Mouse (Mus musculus): ENCODE results near the gene Rhbdf1. TPM values are rescaled to one million over a fixed set of nuclear protein-coding genes. Genes with fewer than 3 reads are reported as not detected.
A peak's percentile ranks its signal among the peaks of the same experiment; 100 is the strongest.

The Rhbdf1 gene
- polyA plus RNA-seq, 1 experiment from 2014 or later: 6.5 TPM

- ATAC-seq (ENCODE audit: low read depth): no peak
- WGBS (ENCODE audit: insufficient replicate concordance): 81% methylated on average over 10 of the region's 10 CpGs
- no peak overlapping the region for H3K4me3 ChIP-seq (ENCODE audit: low read depth, low read length)
These were observed 40.7 kb upstream of the Rhbdf1 start for GRCm38 (mm10) chr11:32262674-32263415.

DNA sequence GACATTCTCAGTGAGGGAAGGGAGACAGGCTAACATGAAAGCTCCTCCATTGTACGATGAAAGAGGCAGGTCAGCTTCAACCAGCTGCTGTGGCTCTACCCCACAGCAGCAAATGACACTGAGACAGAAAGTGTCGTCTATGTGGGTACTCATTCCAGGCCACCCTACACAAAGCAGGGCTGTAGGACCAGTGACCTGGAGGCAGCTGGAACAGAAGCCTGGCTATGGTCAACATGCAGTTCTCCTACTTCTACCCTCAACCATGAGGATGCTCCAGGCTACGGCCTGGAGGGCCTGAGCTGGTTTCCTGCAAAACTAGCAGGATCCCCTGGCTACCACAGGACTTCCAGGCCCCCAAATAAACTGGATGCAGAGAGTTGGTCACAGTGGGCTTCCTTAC is 34.5 kb upstream of the Rhbdf1 start:
- H3K4me2 ChIP-seq (ENCODE audit: low read depth, low read length): peak overlapping the region; percentile 44
- no peaks in the 10 kb centered on the region for H3K27me3 ChIP-seq (ENCODE audit: control insufficient read depth, insufficient read depth, low read depth, low read length)
- ATAC-seq (ENCODE audit: low read depth): no peak; the same call in 1 of the 2 replicates
- peak overlapping the region; percentile 69 for H3K9ac ChIP-seq (ENCODE audit: low read depth, low read length)
- H3K27ac ChIP-seq (ENCODE audit: low read length): peak overlapping the region; percentile 97
- WGBS (ENCODE audit: insufficient replicate concordance): 40% methylated on average over 3 of the region's 3 CpGs
- peaks cover 59% of the 10 kb centered on the region for H3K4me1 ChIP-seq (ENCODE audit: control insufficient read depth, low read depth, low read length)
- H3K36me3 ChIP-seq (ENCODE audit: control insufficient read depth, insufficient read depth): peaks cover 12% of the 10 kb centered on the region
- peak overlapping the region; percentile 2; the same call in 1 of the 2 replicates for H3K4me3 ChIP-seq (ENCODE audit: low read depth, low read length)
- H3K9me3 ChIP-seq (replicated peaks; ENCODE audit: control insufficient read depth, low read length): no peaks in the 10 kb centered on the region

More at GRCm38 (mm10) chr11:32262674-32263415, 40.7 kb upstream of the Rhbdf1 start:
- Histone ChIP-seq H3K4me1 (ENCODE audit: control insufficient read depth, low read depth, low read length) (peaks cover 47% of the 10 kb centered on the region), H3K9me3 (replicated peaks; ENCODE audit: control insufficient read depth, low read length) (no peaks in the 10 kb centered on the region), H3K9ac (ENCODE audit: low read depth, low read length) (peak overlapping the region; percentile 40; the same call in 1 of the 2 replicates), H3K27me3 (ENCODE audit: control insufficient read depth, insufficient read depth, low read depth, low read length) (no peaks in the 10 kb centered on the region), H3K4me2 (ENCODE audit: low read depth, low read length) (no peak overlapping the region), H3K36me3 (ENCODE audit: control insufficient read depth, insufficient read depth) (peaks cover 5% of the 10 kb centered on the region; the same call in 1 of the 2 replicates), H3K27ac (ENCODE audit: low read length) (peak overlapping the region; percentile 81)

GRCm38 (mm10) chr11:32256146-32256545 is 34.0 kb upstream of the Rhbdf1 start:
- 19% methylated on average over 1 of the region's 1 CpGs for WGBS (ENCODE audit: insufficient replicate concordance)
- peak overlapping the region; percentile 15; the same call in 1 of the 2 replicates for H3K4me3 ChIP-seq (ENCODE audit: low read depth, low read length)
- no peaks in the 10 kb centered on the region for H3K27me3 ChIP-seq (ENCODE audit: control insufficient read depth, insufficient read depth, low read depth, low read length)
- H3K9ac ChIP-seq (ENCODE audit: low read depth, low read length): peak overlapping the region; percentile 69
- H3K36me3 ChIP-seq (ENCODE audit: control insufficient read depth, insufficient read depth): peaks cover 12% of the 10 kb centered on the region
- peak overlapping the region; percentile 50 for H3K4me2 ChIP-seq (ENCODE audit: low read depth, low read length)
- peaks cover 63% of the 10 kb centered on the region for H3K4me1 ChIP-seq (ENCODE audit: control insufficient read depth, low read depth, low read length)
- H3K27ac ChIP-seq (ENCODE audit: low read length): peak overlapping the region; percentile 97
- peak; percentile 99 for ATAC-seq (ENCODE audit: low read depth)
- H3K9me3 ChIP-seq (replicated peaks; ENCODE audit: control insufficient read depth, low read length): no peaks in the 10 kb centered on the region

GRCm38 (mm10) chr11:32253121-32253520 is 31.0 kb upstream of the Rhbdf1 start:
- WGBS (ENCODE audit: insufficient replicate concordance): 94% methylated on average over 1 of the region's 1 CpGs
- no peaks in the 10 kb centered on the region for H3K27me3 ChIP-seq (ENCODE audit: control insufficient read depth, insufficient read depth, low read depth, low read length)
- H3K36me3 ChIP-seq (ENCODE audit: control insufficient read depth, insufficient read depth): peaks cover 19% of the 10 kb centered on the region
- no peaks in the 10 kb centered on the region for H3K9me3 ChIP-seq (replicated peaks; ENCODE audit: control insufficient read depth, low read length)
- H3K27ac ChIP-seq (ENCODE audit: low read length): peak overlapping the region; percentile 97
- H3K4me3 ChIP-seq (ENCODE audit: low read depth, low read length): no peak overlapping the region
- peak overlapping the region; percentile 7 for H3K9ac ChIP-seq (ENCODE audit: low read depth, low read length)
- no peak overlapping the region for H3K4me2 ChIP-seq (ENCODE audit: low read depth, low read length)
- no peak for ATAC-seq (ENCODE audit: low read depth)
- peaks cover 80% of the 10 kb centered on the region for H3K4me1 ChIP-seq (ENCODE audit: control insufficient read depth, low read depth, low read length)

GRCm38 (mm10) chr11:32250880-32251763 is 29.0 kb upstream of the Rhbdf1 start:
- Histone ChIP-seq H3K27me3 (ENCODE audit: control insufficient read depth, insufficient read depth, low read depth, low read length) (no peaks in the 10 kb centered on the region), H3K4me3 (ENCODE audit: low read depth, low read length) (peak overlapping the region; percentile 26; the same call in 1 of the 2 replicates), H3K4me1 (ENCODE audit: control insufficient read depth, low read depth, low read length) (peaks cover 85% of the 10 kb centered on the region), H3K9me3 (replicated peaks; ENCODE audit: control insufficient read depth, low read length) (no peaks in the 10 kb centered on the region), H3K9ac (ENCODE audit: low read depth, low read length) (peak overlapping the region; percentile 68), H3K36me3 (ENCODE audit: control insufficient read depth, insufficient read depth) (peaks cover 25% of the 10 kb centered on the region), H3K4me2 (ENCODE audit: low read depth, low read length) (peak overlapping the region; percentile 43), H3K27ac (ENCODE audit: low read length) (peak overlapping the region; percentile 97)
- peak; percentile 98 for ATAC-seq (ENCODE audit: low read depth)
- 52% methylated on average over 8 of the region's 8 CpGs for WGBS (ENCODE audit: insufficient replicate concordance)

GRCm38 (mm10) chr11:32248350-32248749 is 26.2 kb upstream of the Rhbdf1 start:
- peaks cover 87% of the 10 kb centered on the region for H3K4me1 ChIP-seq (ENCODE audit: control insufficient read depth, low read depth, low read length)
- no peak for ATAC-seq (ENCODE audit: low read depth)
- H3K4me2 ChIP-seq (ENCODE audit: low read depth, low read length): peak overlapping the region; percentile 25; the same call in 1 of the 2 replicates
- peaks cover 19% of the 10 kb centered on the region for H3K36me3 ChIP-seq (ENCODE audit: control insufficient read depth, insufficient read depth)
- no peaks in the 10 kb centered on the region for H3K9me3 ChIP-seq (replicated peaks; ENCODE audit: control insufficient read depth, low read length)
- H3K4me3 ChIP-seq (ENCODE audit: low read depth, low read length): no peak overlapping the region
- peak overlapping the region; percentile 96 for H3K27ac ChIP-seq (ENCODE audit: low read length)
- 57% methylated on average over 3 of the region's 3 CpGs for WGBS (ENCODE audit: insufficient replicate concordance)
- no peaks in the 10 kb centered on the region for H3K27me3 ChIP-seq (ENCODE audit: control insufficient read depth, insufficient read depth, low read depth, low read length)
- H3K9ac ChIP-seq (ENCODE audit: low read depth, low read length): peak overlapping the region; percentile 55

DNA sequence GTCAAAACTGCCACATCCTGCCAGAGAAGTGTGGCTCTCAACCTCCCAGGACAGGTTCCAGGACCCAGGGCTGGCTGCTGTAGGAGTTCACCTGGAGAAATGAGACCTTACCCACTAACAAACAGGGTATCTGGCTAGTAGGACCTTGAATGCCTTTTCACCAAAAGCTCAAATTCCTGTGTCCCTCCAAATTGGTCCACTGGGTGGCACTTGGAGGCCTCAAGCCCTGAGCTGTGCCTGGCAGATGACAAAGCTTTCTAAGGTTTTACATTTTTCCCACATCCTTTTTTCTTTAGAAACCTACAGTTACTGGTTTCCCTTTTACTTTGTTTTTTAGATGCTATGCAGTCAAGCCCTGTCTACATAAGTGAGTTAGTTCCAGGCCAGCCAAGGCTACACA is 25.0 kb upstream of the Rhbdf1 start:
- ATAC-seq (ENCODE audit: low read depth): no peak
- no peaks in the 10 kb centered on the region for H3K27me3 ChIP-seq (ENCODE audit: control insufficient read depth, insufficient read depth, low read depth, low read length)
- peak overlapping the region; percentile 63 for H3K9ac ChIP-seq (ENCODE audit: low read depth, low read length)
- peaks cover 91% of the 10 kb centered on the region for H3K4me1 ChIP-seq (ENCODE audit: control insufficient read depth, low read depth, low read length)
- peaks cover 19% of the 10 kb centered on the region for H3K36me3 ChIP-seq (ENCODE audit: control insufficient read depth, insufficient read depth)
- H3K27ac ChIP-seq (ENCODE audit: low read length): peak overlapping the region; percentile 96
- peak overlapping the region; percentile 6; the same call in 1 of the 2 replicates for H3K4me2 ChIP-seq (ENCODE audit: low read depth, low read length)
- peak overlapping the region; percentile 7; the same call in 1 of the 2 replicates for H3K4me3 ChIP-seq (ENCODE audit: low read depth, low read length)
- H3K9me3 ChIP-seq (replicated peaks; ENCODE audit: control insufficient read depth, low read length): no peaks in the 10 kb centered on the region

- peak; percentile 97 for ATAC-seq (ENCODE audit: low read depth)
- Histone ChIP-seq H3K36me3 (ENCODE audit: control insufficient read depth, insufficient read depth) (peaks cover 22% of the 10 kb centered on the region), H3K4me3 (ENCODE audit: low read depth, low read length) (peak overlapping the region; percentile 34), H3K9me3 (replicated peaks; ENCODE audit: control insufficient read depth, low read length) (no peaks in the 10 kb centered on the region), H3K4me2 (ENCODE audit: low read depth, low read length) (peak overlapping the region; percentile 61), H3K27me3 (ENCODE audit: control insufficient read depth, insufficient read depth, low read depth, low read length) (no peaks in the 10 kb centered on the region), H3K27ac (ENCODE audit: low read length) (peak overlapping the region; percentile 99), H3K9ac (ENCODE audit: low read depth, low read length) (peak overlapping the region; percentile 73), H3K4me1 (ENCODE audit: control insufficient read depth, low read depth, low read length) (peaks cover 93% of the 10 kb centered on the region)
- 27% methylated on average over 6 of the region's 6 CpGs for WGBS (ENCODE audit: insufficient replicate concordance)
These were observed 23.5 kb upstream of the Rhbdf1 start for GRCm38 (mm10) chr11:32245614-32246013.
